Mouse (Mus musculus) mammary gland, adult 2 months (tissue): Measurements from ENCODE around the gene Irs2. TPM values are rescaled to one million over a fixed set of nuclear protein-coding genes. Genes with fewer than 3 reads are reported as not detected.

Source experiments
- polyA plus RNA-seq: library from polyadenylated mRNA; depleted of rRNA; stranded (reverse); fragments of >200 nt; gene quantifications from 2 replicates; pipeline ENCODE4 v1.2.3, GENCODE M21; 2012; ENCODE audit warnings: low replicate concordance; rRNA removed

The Irs2 gene
- polyA plus RNA-seq = 12.4 and 24.3 TPM in 2 replicates

DNA sequence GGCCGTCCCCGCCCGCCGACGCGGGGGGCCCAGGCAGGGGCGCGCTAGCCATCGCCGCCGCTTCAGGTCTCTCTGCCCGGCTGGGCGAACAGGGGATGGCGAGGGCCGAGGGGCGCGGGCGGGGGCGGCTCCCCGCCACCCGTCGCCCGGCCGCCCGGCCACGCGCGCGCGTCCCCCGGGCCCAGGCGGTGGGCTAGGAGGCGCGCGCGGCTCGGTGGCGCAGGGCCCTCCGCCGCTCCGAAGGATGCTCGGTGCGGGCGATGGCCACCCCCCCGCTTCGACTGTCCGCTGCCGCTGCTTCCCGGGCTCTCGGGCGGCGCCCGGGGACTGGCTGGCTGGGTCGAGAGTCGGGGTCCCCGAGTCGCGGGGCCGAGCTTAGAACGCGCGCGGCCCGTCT lies at the start of gene Irs2:
Irs2 (minus strand) TSS at position 80 of the 397 bp plus-strand sequence.

